ENCODE assay signal across 28 mouse cellular contexts in the genomic region with DNA sequence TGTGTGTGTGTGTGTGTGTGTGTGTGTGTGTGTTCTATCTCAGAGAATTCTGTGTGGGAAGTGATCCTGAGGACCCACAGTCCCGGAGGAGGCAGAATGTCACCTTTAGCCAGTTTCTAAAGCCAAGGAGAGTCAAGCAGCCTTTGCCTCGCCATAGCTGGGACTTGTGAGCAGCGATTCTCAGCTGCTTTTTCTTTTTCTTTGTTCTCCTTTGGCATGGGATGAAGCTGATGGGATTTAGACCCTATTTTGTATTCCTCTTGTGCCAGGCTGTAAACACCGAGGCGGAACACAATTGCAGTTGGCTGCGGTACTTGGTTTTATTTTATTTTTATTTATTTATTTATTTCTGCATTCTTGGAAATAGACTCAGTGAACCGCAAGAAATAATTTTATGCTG. TPM values are rescaled to one million over a fixed set of nuclear protein-coding genes. Genes with fewer than 3 reads are reported as not detected.
DNase-seq lines count a peak whose midpoint lies in the region; ATAC-seq and TF ChIP-seq lines count a peak whose summit lies in the region.
"Had no signal": no experiment of that assay in that cellular context is flagged by ENCODE, and none has a peak within 500 bp of the region (broad histone marks: within the 10 kb centered on the region; RNA-seq: fewer than 3 reads in every experiment).

No protein-coding gene starts in this region.

- no peak overlapping the region for H3K4me2 ChIP-seq in forebrain, embryonic 15.5 days (replicated peaks)
- H3K4me2 ChIP-seq in hindbrain, postnatal 0 days (ENCODE audit: low read depth, low read length), result no peak overlapping the region
- H3K4me2 ChIP-seq in hindbrain, embryonic 11.5 days (replicated peaks; ENCODE audit: low read depth, low read length), result no peak overlapping the region
- H3K4me2 ChIP-seq in midbrain, embryonic 15.5 days, result no peak overlapping the region
- H3K4me2 ChIP-seq: embryonic facial prominence, embryonic 13.5 days; limb, embryonic 12.5 days; liver, embryonic 11.5 days had no signal

- H3K9ac ChIP-seq in forebrain, embryonic 15.5 days (replicated peaks), result no peak overlapping the region
- no peak overlapping the region for H3K9ac ChIP-seq in hindbrain, postnatal 0 days (replicated peaks; ENCODE audit: low read length)
- H3K9ac ChIP-seq in hindbrain, embryonic 11.5 days (ENCODE audit: low read depth, low read length), result no peak overlapping the region
- H3K9ac ChIP-seq in midbrain, embryonic 15.5 days, result no peak overlapping the region
- H3K9ac ChIP-seq: embryonic facial prominence, embryonic 13.5 days; limb, embryonic 12.5 days; liver, postnatal 0 days had no signal

- 57% methylated on average over 7 of the region's 7 CpGs for WGBS in forebrain, embryonic 15.5 days
- WGBS in forebrain, embryonic 10.5 days, result 86% methylated on average over 7 of the region's 7 CpGs
- WGBS in hindbrain, postnatal 0 days, result 39% methylated on average over 7 of the region's 7 CpGs
- 88% methylated on average over 7 of the region's 7 CpGs for WGBS in hindbrain, embryonic 11.5 days
- 39% methylated on average over 7 of the region's 7 CpGs for whole genome bisulfite sequencing in midbrain, embryonic 15.5 days

- H3K4me1 ChIP-seq in forebrain, embryonic 15.5 days, result peaks cover 2% of the 10 kb centered on the region; the same call in 1 of the 2 replicates
- H3K4me1 ChIP-seq in forebrain, embryonic 10.5 days, result peaks cover 8% of the 10 kb centered on the region; the same call in 1 of the 2 replicates
- no peaks in the 10 kb centered on the region for H3K4me1 ChIP-seq in hindbrain, postnatal 0 days (ENCODE audit: insufficient read depth, low read length)
- no peaks in the 10 kb centered on the region for H3K4me1 ChIP-seq in hindbrain, embryonic 11.5 days (replicated peaks; ENCODE audit: control insufficient read depth, insufficient read depth, low read length)
- 0 out of 2 replicates have a peak, but pooled peaks cover 5% of the 10 kb centered on the region for H3K4me1 ChIP-seq in midbrain, embryonic 15.5 days
- H3K4me1 ChIP-seq: embryonic facial prominence, embryonic 13.5 days; limb, embryonic 12.5 days had no signal

- no peak for ATAC-seq in forebrain, embryonic 15.5 days (replicated peaks)
- ATAC-seq in hindbrain, postnatal 0 days, result peak; percentile 70
- ATAC-seq in hindbrain, embryonic 11.5 days (ENCODE audit: low FRiP score), result no peak
- no peak; the same call in 1 of the 2 replicates for ATAC-seq in midbrain, embryonic 15.5 days (replicated peaks)
- ATAC-seq: liver, postnatal 0 days; lung, postnatal 0 days had no signal

- H3K9me3 ChIP-seq in forebrain, embryonic 15.5 days, result no peaks in the 10 kb centered on the region
- H3K9me3 ChIP-seq in forebrain, embryonic 10.5 days, result no peaks in the 10 kb centered on the region
- H3K9me3 ChIP-seq in hindbrain, postnatal 0 days (ENCODE audit: low read length), result no peaks in the 10 kb centered on the region
- no peaks in the 10 kb centered on the region for H3K9me3 ChIP-seq in hindbrain, embryonic 11.5 days (ENCODE audit: control insufficient read depth, low read length)
- H3K9me3 ChIP-seq in midbrain, embryonic 15.5 days, result no peaks in the 10 kb centered on the region
- H3K9me3 ChIP-seq: embryonic facial prominence, embryonic 13.5 days; limb, embryonic 12.5 days had no signal

- H3K36me3 ChIP-seq in forebrain, embryonic 15.5 days, result no peaks in the 10 kb centered on the region
- H3K36me3 ChIP-seq in forebrain, embryonic 10.5 days (replicated peaks), result no peaks in the 10 kb centered on the region
- no peaks in the 10 kb centered on the region for H3K36me3 ChIP-seq in hindbrain, postnatal 0 days (ENCODE audit: insufficient read depth, low read length)
- no peaks in the 10 kb centered on the region for H3K36me3 ChIP-seq in hindbrain, embryonic 11.5 days (ENCODE audit: control insufficient read depth, insufficient read depth, low read length)
- no peaks in the 10 kb centered on the region for H3K36me3 ChIP-seq in midbrain, embryonic 15.5 days (replicated peaks)
- H3K36me3 ChIP-seq: embryonic facial prominence, embryonic 13.5 days; limb, embryonic 12.5 days had no signal

- no peak for TF ChIP-seq CTCF in hindbrain, postnatal 0 days (IDR thresholded peaks at IDR 0.05; ENCODE audit: low read depth)

- no peak overlapping the region for H3K4me3 ChIP-seq in forebrain, embryonic 15.5 days
- H3K4me3 ChIP-seq in forebrain, embryonic 10.5 days, result no peak overlapping the region
- H3K4me3 ChIP-seq in hindbrain, postnatal 0 days (ENCODE audit: low read length), result no peak overlapping the region
- H3K4me3 ChIP-seq in hindbrain, embryonic 11.5 days (ENCODE audit: low read depth, low read length), result no peak overlapping the region
- no peak overlapping the region for H3K4me3 ChIP-seq in midbrain, embryonic 15.5 days
- H3K4me3 ChIP-seq: embryonic facial prominence, embryonic 13.5 days; erythroblast, embryonic 14.5 days; limb, embryonic 12.5 days had no signal

- H3K27ac ChIP-seq in forebrain, embryonic 15.5 days (replicated peaks), result 0 out of 2 replicates have a peak overlapping the region, but pooled peaks have one; percentile 15
- no peak overlapping the region for H3K27ac ChIP-seq in forebrain, embryonic 10.5 days
- peak overlapping the region; percentile 27 for H3K27ac ChIP-seq in hindbrain, postnatal 0 days
- H3K27ac ChIP-seq in hindbrain, embryonic 11.5 days (ENCODE audit: low read depth, low read length), result no peak overlapping the region
- peak overlapping the region; percentile 55 for H3K27ac ChIP-seq in midbrain, embryonic 15.5 days
- H3K27ac ChIP-seq: embryonic facial prominence, embryonic 13.5 days; kidney, postnatal 0 days; limb, embryonic 12.5 days; macrophage had no signal

- no peaks in the 10 kb centered on the region for H3K27me3 ChIP-seq in forebrain, embryonic 15.5 days
- H3K27me3 ChIP-seq in forebrain, embryonic 10.5 days (ENCODE audit: poor library complexity, severe bottlenecking), result peaks cover 1% of the 10 kb centered on the region; the same call in 1 of the 2 replicates
- H3K27me3 ChIP-seq in hindbrain, postnatal 0 days (ENCODE audit: insufficient read depth, low read length), result no peaks in the 10 kb centered on the region
- H3K27me3 ChIP-seq in hindbrain, embryonic 11.5 days (ENCODE audit: control insufficient read depth, insufficient read depth, low read length), result no peaks in the 10 kb centered on the region
- no peaks in the 10 kb centered on the region for H3K27me3 ChIP-seq in midbrain, embryonic 15.5 days (replicated peaks)
- H3K27me3 ChIP-seq: embryonic facial prominence, embryonic 13.5 days; limb, embryonic 12.5 days had no signal

- DNase-seq in forebrain, embryonic 10.5 days (ENCODE audit: extremely low spot score, low spot score), result no peak
- peak; percentile 60 for DNase-seq in hindbrain, postnatal 0 days (ENCODE audit: low spot score)
- no peak for DNase-seq in hindbrain, embryonic 11.5 days (ENCODE audit: low spot score)
- no peak for DNase-seq in ovary, postnatal 36 days (ENCODE audit: low spot score)
- DNase-seq in urinary bladder, postnatal 25 days (ENCODE audit: low spot score), result no peak
- DNase-seq: cerebellum, adult 8-10 months; cerebellum, postnatal 36 days; embryo, embryonic 11 days; gastrocnemius, postnatal 25 days; liver, postnatal 0 days; right cerebral cortex, adult 18-20 months; right cerebral cortex, postnatal 4 days; thymus, postnatal 14 days had no signal

RNA-seq across cellular contexts. Expression of a gene that starts 25.2 kb away (rescaled TPM):
- 56.0 and 59.9 TPM in 2 replicates for polyA plus RNA-seq in forebrain, embryonic 15.5 days (2015; fragmentation: Nextera tagmentation; extraction: Ambion mirVana)
- 44.8 and 47.6 TPM in 2 replicates for polyA plus RNA-seq in forebrain, embryonic 10.5 days (2016; fragmentation: Nextera tagmentation; extraction: Ambion mirVana)
- total RNA-seq in hindbrain, postnatal 0 days (2014; rRNA removed), result 23.0 and 31.3 TPM in 2 replicates
- 99.2 and 100 TPM in 2 replicates for polyA plus RNA-seq in hindbrain, postnatal 0 days (2015; fragmentation: Nextera tagmentation; extraction: Ambion mirVana)
- 54.0 and 60.0 TPM in 2 replicates for polyA plus RNA-seq in hindbrain, embryonic 11.5 days (2014; fragmentation: Nextera tagmentation; extraction: Ambion mirVana)
- 46.3 and 49.9 TPM in 2 replicates for polyA plus RNA-seq in midbrain, embryonic 15.5 days (2015; fragmentation: Nextera tagmentation; extraction: Ambion mirVana)

RNA-seq across cellular contexts. Expression of a gene that starts 49.1 kb away (rescaled TPM):
- polyA plus RNA-seq in forebrain, embryonic 15.5 days (2015; fragmentation: Nextera tagmentation; extraction: Ambion mirVana), result 0.24 TPM in 1 of 2 replicates, not detected in the other
- polyA plus RNA-seq in forebrain, embryonic 10.5 days (2016; fragmentation: Nextera tagmentation; extraction: Ambion mirVana), result 0.11 TPM in 1 of 2 replicates, not detected in the other
- total RNA-seq in hindbrain, postnatal 0 days (2014; rRNA removed), result 7.3 TPM in 1 of 2 replicates, not detected in the other
- polyA plus RNA-seq in hindbrain, postnatal 0 days (2015; fragmentation: Nextera tagmentation; extraction: Ambion mirVana), result 0.11 and 0.26 TPM in 2 replicates
- polyA plus RNA-seq in hindbrain, embryonic 11.5 days (2014; fragmentation: Nextera tagmentation; extraction: Ambion mirVana), result not detected in 2 replicates
- polyA plus RNA-seq in midbrain, embryonic 15.5 days (2015; fragmentation: Nextera tagmentation; extraction: Ambion mirVana), result 0.14 and 0.37 TPM in 2 replicates
- total RNA-seq: gastrocnemius, postnatal 25 days; heart, adult 8-10 months; heart, postnatal 25 days; layer of hippocampus, adult 18-20 months; layer of hippocampus, postnatal 25 days; left cerebral cortex, postnatal 10 days had no signal
- polyA plus RNA-seq: erythroblast, embryonic 14.5 days; macrophage; stomach, embryonic 14.5 days had no signal

Comparison
In these comparisons a context has a peak if more than half of its experiments do, and no peak if none do; other contexts are left out.
1. H3K27ac ChIP-seq: peak in forebrain, embryonic 15.5 days (single experiment), hindbrain, postnatal 0 days (single experiment) and midbrain, embryonic 15.5 days (single experiment); none in forebrain, embryonic 10.5 days (single experiment) and hindbrain, embryonic 11.5 days (single experiment).